Mouse (Mus musculus) spleen, adult 2 months (tissue): ENCODE measurements at regions not wholly inside any gene's neighbourhood (a gene's known extent, or its start where the extent isn't known, plus 50 kb on each side); places are given as distances from the start of the nearest gene placed in this dataset.

Experiments
- DNase-seq, 2 experiments: peaks; one replicate each; pipeline versions ENCODE4 v3.0.0 to v3.0.0-alpha.2; 2012 to 2021; ENCODE audit warnings: low spot score in 2 of 2, low read depth in 1 of 2
- H3K27ac ChIP-seq: fragments of 200-500 bp; 2 replicates; pipeline ENCODE4 v1.5.1; 2012; ENCODE audit warnings: low read length, inconsistent platforms; ENCODE audit not compliant: insufficient read depth
- H3K27me3 ChIP-seq: fragments of 200-500 bp; 2 replicates; pipeline ENCODE4 v1.6.1; 2012; ENCODE audit warnings: mild to moderate bottlenecking, moderate library complexity, low read length, inconsistent platforms; ENCODE audit not compliant: control insufficient read depth, insufficient read depth
- H3K36me3 ChIP-seq: fragments of 200-500 bp; 2 replicates; pipeline ENCODE4 v1.6.1; 2012; ENCODE audit warnings: mild to moderate bottlenecking, low read length, inconsistent platforms; ENCODE audit not compliant: control insufficient read depth, insufficient read depth
- H3K4me1 ChIP-seq: fragments of 200-500 bp; 2 replicates; pipeline ENCODE4 v1.6.1; 2011; ENCODE audit warnings: inconsistent platforms; ENCODE audit not compliant: control insufficient read depth, insufficient read depth, insufficient read length
- H3K4me3 ChIP-seq: fragments of 200-500 bp; 2 replicates; pipeline ENCODE4 v1.5.1; 2011; ENCODE audit warnings: mild to moderate bottlenecking, inconsistent platforms; ENCODE audit not compliant: insufficient read depth, insufficient read length; ENCODE audit errors: extremely low read depth
- CTCF ChIP-seq: fragments of 200-500 bp; IDR thresholded peaks from 2 replicates; pipeline ENCODE4 v1.5.1; 2011; ENCODE audit warnings: mild to moderate bottlenecking, inconsistent platforms; ENCODE audit not compliant: insufficient read depth, insufficient read length, insufficient replicate concordance; ENCODE audit errors: extremely low read depth
- POLR2A ChIP-seq: fragments of 200-500 bp; IDR thresholded peaks from 2 replicates; pipeline ENCODE4 v1.6.1; 2011; ENCODE audit warnings: low read depth, low read length, inconsistent platforms
- WGBS: fragments of 180-500 bp; shearing (Covaris S2); methylation state at CpG from one replicate; pipeline ENCODE4 v1.1.7; 2018; 5-methylcytosine and 5-hydroxymethylcytosine counted together

- Histone ChIP-seq H3K4me1 (peaks cover 2% of the 10 kb centered on the region; the same call in 1 of the 2 replicates), H3K4me3 (no peak overlapping the region), H3K36me3 (no peaks in the 10 kb centered on the region), H3K27ac (no peak overlapping the region), H3K27me3 (no peaks in the 10 kb centered on the region)
- DNase-seq = no peak
- 66% methylated on average over 12 of the region's 12 CpGs for WGBS
- TF ChIP-seq CTCF (no peak), POLR2A (no peak)
Measured at GRCm38 (mm10) chr5:119055430-119055829, 495.0 kb downstream of the Med13l start.

GRCm38 (mm10) chr5:119057813-119058212 is 497.3 kb downstream of the Med13l start:
- DNase-seq = no peak
- H3K4me3 ChIP-seq = no peak overlapping the region

GRCm38 (mm10) chr5:119058231-119058851 is 497.9 kb downstream of the Med13l start:
- WGBS = 27% methylated on average over 10 of the region's 10 CpGs
- TF ChIP-seq CTCF (no peak), POLR2A (no peak)

More at GRCm38 (mm10) chr5:119057813-119058212, 497.3 kb downstream of the Med13l start:
- WGBS = 87% methylated on average over 4 of the region's 4 CpGs
- no peak for TF ChIP-seq CTCF
- no peak for TF ChIP-seq POLR2A
- Histone ChIP-seq H3K27me3 (no peaks in the 10 kb centered on the region), H3K4me1 (peaks cover 2% of the 10 kb centered on the region; the same call in 1 of the 2 replicates), H3K36me3 (no peaks in the 10 kb centered on the region), H3K27ac (no peak overlapping the region)

GRCm38 (mm10) chr5:119059223-119059622 is 498.7 kb downstream of the Med13l start:
- no peaks in the 10 kb centered on the region for H3K36me3 ChIP-seq
- H3K27ac ChIP-seq = no peak overlapping the region
- WGBS = 93% methylated on average over 2 of the region's 2 CpGs
- H3K27me3 ChIP-seq = no peaks in the 10 kb centered on the region
- H3K4me1 ChIP-seq = peaks cover 2% of the 10 kb centered on the region; the same call in 1 of the 2 replicates
- TF ChIP-seq POLR2A (no peak), CTCF (no peak)
- DNase-seq = no peak
- no peak overlapping the region for H3K4me3 ChIP-seq

More at GRCm38 (mm10) chr5:119058231-119058851, 497.9 kb downstream of the Med13l start:
- no peaks in the 10 kb centered on the region for H3K27me3 ChIP-seq
- H3K4me3 ChIP-seq = no peak overlapping the region
- no peak for DNase-seq
- H3K27ac ChIP-seq = no peak overlapping the region
- no peaks in the 10 kb centered on the region for H3K36me3 ChIP-seq
- H3K4me1 ChIP-seq = peaks cover 2% of the 10 kb centered on the region; the same call in 1 of the 2 replicates

GRCm38 (mm10) chr5:119060886-119061285 is 500.4 kb downstream of the Med13l start:
- Histone ChIP-seq H3K36me3 (no peaks in the 10 kb centered on the region), H3K4me1 (peaks cover 2% of the 10 kb centered on the region; the same call in 1 of the 2 replicates), H3K4me3 (no peak overlapping the region), H3K27ac (no peak overlapping the region), H3K27me3 (no peaks in the 10 kb centered on the region)
- 90% methylated on average over 4 of the region's 4 CpGs for WGBS
- DNase-seq = no peak
- TF ChIP-seq POLR2A = no peak
- TF ChIP-seq CTCF = no peak

- WGBS = 88% methylated on average over 11 of the region's 11 CpGs
- TF ChIP-seq POLR2A (no peak), CTCF (no peak)
- H3K4me3 ChIP-seq = no peak overlapping the region
Measured at GRCm38 (mm10) chr5:119062478-119062877, 502.0 kb downstream of the Med13l start.

GRCm38 (mm10) chr5:119066666-119067065 is 506.2 kb downstream of the Med13l start:
- 87% methylated on average over 6 of the region's 6 CpGs for WGBS
- Histone ChIP-seq H3K4me3 (no peak overlapping the region), H3K27me3 (no peaks in the 10 kb centered on the region), H3K27ac (no peak overlapping the region), H3K36me3 (no peaks in the 10 kb centered on the region), H3K4me1 (no peaks in the 10 kb centered on the region)
- DNase-seq = no peak
- no peak for TF ChIP-seq CTCF
- no peak for TF ChIP-seq POLR2A

More at GRCm38 (mm10) chr5:119062478-119062877, 502.0 kb downstream of the Med13l start:
- H3K36me3 ChIP-seq = no peaks in the 10 kb centered on the region
- H3K27me3 ChIP-seq = no peaks in the 10 kb centered on the region
- DNase-seq = no peak
- peaks cover 2% of the 10 kb centered on the region; the same call in 1 of the 2 replicates for H3K4me1 ChIP-seq
- H3K27ac ChIP-seq = no peak overlapping the region
